Mouse (Mus musculus) MEL (cell line): ENCODE measurements around the gene Bcas3. TPM values are rescaled to one million over a fixed set of nuclear protein-coding genes. Genes with fewer than 3 reads are reported as not detected.
"Not testable (repeated sequence)": the region's sequence is repeated elsewhere in the genome, so short reads cannot be mapped to it uniquely, and the experiment has no call there.

ENCODE experiments used
- DNase-seq: peaks from one replicate; pipeline ENCODE4 v3.0.0; 2011; ENCODE audit warnings: low read depth, low spot score
- H3K27ac ChIP-seq: 2 replicates; pipeline ENCODE4 v1.5.1; 2012; ENCODE audit warnings: low read depth, mild to moderate bottlenecking, control low read depth, low read length, moderate library complexity; ENCODE audit not compliant: control insufficient read depth
- H3K27me3 ChIP-seq, 2 experiments: fragments of 150-350 bp in 1 of 2; sonication (generic) in 1 of 2; 2 replicates each; pipeline ENCODE4 v1.6.1; 2012; ENCODE audit warnings: low read length in 2 of 2, mild to moderate bottlenecking in 2 of 2, improper control_type of control experiment in 1 of 2, moderate library complexity in 1 of 2; ENCODE audit not compliant: insufficient read depth in 2 of 2, control insufficient read depth in 1 of 2
- H3K36me3 ChIP-seq, 2 experiments: 2 replicates each; pipeline ENCODE4 v1.6.1; 2012 to 2014; ENCODE audit warnings: low read length in 2 of 2, improper control_type of control experiment in 1 of 2, inconsistent platforms in 1 of 2, mild to moderate bottlenecking in 1 of 2; ENCODE audit not compliant: insufficient read depth in 2 of 2, control insufficient read depth in 1 of 2
- H3K4me1 ChIP-seq, 2 experiments: fragments of 150-350 bp in 1 of 2; sonication (generic) in 1 of 2; 2 replicates each; pipeline ENCODE4 v1.6.1; 2012; ENCODE audit warnings: low read length in 2 of 2, improper control_type of control experiment in 1 of 2, mild to moderate bottlenecking in 1 of 2; ENCODE audit not compliant: insufficient read depth in 2 of 2, control insufficient read depth in 1 of 2
- H3K4me3 ChIP-seq, 2 experiments: fragments of 150-350 bp in 1 of 2; sonication (generic) in 1 of 2; 2 replicates each; pipeline ENCODE4 v1.5.1; 2012; ENCODE audit warnings: low read depth in 2 of 2, low read length in 2 of 2, mild to moderate bottlenecking in 2 of 2, moderate library complexity in 2 of 2, control low read depth in 1 of 2, improper control_type of control experiment in 1 of 2; ENCODE audit not compliant: control insufficient read depth in 1 of 2, insufficient read depth in 1 of 2
- H3K79me2 ChIP-seq: 2 replicates; pipeline ENCODE4 v1.6.1; 2012; ENCODE audit warnings: mild to moderate bottlenecking, low read length, moderate library complexity; ENCODE audit not compliant: control insufficient read depth, poor library complexity, insufficient read depth
- H3K9ac ChIP-seq: 2 replicates; pipeline ENCODE4 v1.6.1; 2012; ENCODE audit warnings: low read depth, mild to moderate bottlenecking, control low read depth, low read length, moderate library complexity; ENCODE audit not compliant: control insufficient read depth, poor library complexity, severe bottlenecking
- H3K9me3 ChIP-seq: fragments of 150-350 bp; sonication (generic); replicated peaks from 2 replicates; pipeline ENCODE4 v1.6.1; 2012; ENCODE audit warnings: mild to moderate bottlenecking, low read length, improper control_type of control experiment, moderate library complexity; ENCODE audit not compliant: insufficient read depth
- CTCF ChIP-seq, 3 experiments: IDR thresholded peaks in 2 of 3; conservative IDR thresholded peaks in 1 of 3; 2 replicates each; pipeline ENCODE4 v1.5.1; 2011 to 2012; ENCODE audit warnings: low read length in 3 of 3, low read depth in 2 of 3, mild to moderate bottlenecking in 2 of 3, improper control_type of control experiment in 1 of 3, inconsistent platforms in 1 of 3, mixed read lengths in 1 of 3, moderate library complexity in 1 of 3; ENCODE audit not compliant: control insufficient read depth in 1 of 3, insufficient read depth in 1 of 3, poor library complexity in 1 of 3, severe bottlenecking in 1 of 3
- GABPA ChIP-seq: IDR thresholded peaks from 2 replicates; pipeline ENCODE4 v1.6.1; 2012; ENCODE audit warnings: low read depth, mild to moderate bottlenecking, inconsistent platforms, low read length, improper control_type of control experiment, moderate library complexity
- GATA1 ChIP-seq: IDR thresholded peaks from 2 replicates; pipeline ENCODE4 v1.6.1; 2011; ENCODE audit warnings: low read depth, low read length, improper control_type of control experiment
- JUND ChIP-seq: IDR thresholded peaks from 2 replicates; pipeline ENCODE4 v1.6.1; 2011; ENCODE audit warnings: low read depth, mild to moderate bottlenecking, improper control_type of control experiment, low read length
- MAFK ChIP-seq: IDR thresholded peaks from 2 replicates; pipeline ENCODE4 v1.6.1; 2011; ENCODE audit warnings: low read depth, mild to moderate bottlenecking, low read length, improper control_type of control experiment, borderline replicate concordance
- MYB ChIP-seq: IDR thresholded peaks from 2 replicates; pipeline ENCODE4 v1.6.1; 2011; ENCODE audit warnings: mild to moderate bottlenecking, low read depth, low read length, improper control_type of control experiment
- POLR2AphosphoS5 ChIP-seq: IDR thresholded peaks from 2 replicates; pipeline ENCODE4 v1.6.1; 2012; ENCODE audit warnings: low read depth, borderline replicate concordance, mild to moderate bottlenecking, inconsistent platforms, low read length, moderate library complexity, mixed read lengths
- RAD21 ChIP-seq: IDR thresholded peaks from 2 replicates; pipeline ENCODE4 v1.6.1; 2011; ENCODE audit warnings: mild to moderate bottlenecking, low read depth, low read length, improper control_type of control experiment
- RCOR1 ChIP-seq: IDR thresholded peaks from 2 replicates; pipeline ENCODE4 v1.6.1; 2012; ENCODE audit warnings: low read depth, mild to moderate bottlenecking, inconsistent platforms, low read length, improper control_type of control experiment
- SMC3 ChIP-seq: IDR thresholded peaks from 2 replicates; pipeline ENCODE4 v1.6.1; 2011; ENCODE audit warnings: low read depth, low read length, improper control_type of control experiment
- TBP ChIP-seq: IDR thresholded peaks from 2 replicates; pipeline ENCODE4 v1.8.0; 2011; ENCODE audit warnings: low read depth, low read length, improper control_type of control experiment
- TCF12 ChIP-seq: IDR thresholded peaks from 2 replicates; pipeline ENCODE4 v1.6.1; 2014; ENCODE audit warnings: low read depth, mild to moderate bottlenecking, inconsistent platforms, low read length, improper control_type of control experiment, moderate library complexity
- ZC3H11A ChIP-seq: IDR thresholded peaks from 2 replicates; pipeline ENCODE4 v1.6.1; 2012; ENCODE audit warnings: low read depth, mild to moderate bottlenecking, inconsistent platforms, low read length, improper control_type of control experiment
- ZNF384 ChIP-seq: IDR thresholded peaks from 2 replicates; pipeline ENCODE4 v1.6.1; 2012; ENCODE audit warnings: low read depth, mild to moderate bottlenecking, inconsistent platforms, low read length, improper control_type of control experiment
- polyA plus RNA-seq, 2 experiments: library from polyadenylated mRNA; stranded (reverse) in 1 of 2; unstranded in 1 of 2; fragments of >175 nt in 1 of 2; fragments of >200 nt in 1 of 2; gene quantifications; 2 replicates each; pipeline versions ENCODE4 v1.2.1 to v1.2.4; 2012; ENCODE audit warnings: low replicate concordance in 2 of 2, low read depth in 1 of 2; ENCODE audit not compliant: insufficient read length in 2 of 2, insufficient read depth in 1 of 2, missing spikeins in 1 of 2
- total RNA-seq: library from RNA; depleted of rRNA; stranded (reverse); fragments of 300-350 nt; gene quantifications from 2 replicates; pipeline ENCODE4 v1.2.3, GENCODE M21; 2012

Bcas3 gene
- total and polyA plus RNA-seq, 3 experiments, result 8.6 to 14.7 TPM; not detected in 1

- no peak overlapping the region for H3K27ac ChIP-seq
- no peaks in the 10 kb centered on the region for H3K27me3 ChIP-seq
- H3K79me2 ChIP-seq, result no peaks in the 10 kb centered on the region
- H3K4me3 ChIP-seq, result no peak overlapping the region
- no peak overlapping the region for H3K9ac ChIP-seq
- H3K9me3 ChIP-seq, result no peaks in the 10 kb centered on the region
- no peak for TF ChIP-seq TCF12
- 0 out of 2 replicates have a peak, but pooled peaks have one; percentile 24 for TF ChIP-seq MAFK
- no peak for TF ChIP-seq MYB
- TF ChIP-seq SMC3, result no peak
- no peak for TF ChIP-seq JUND
- H3K4me1 ChIP-seq, result no peaks in the 10 kb centered on the region
- no peak for DNase-seq
- no peaks in the 10 kb centered on the region for H3K36me3 ChIP-seq
Measured at GRCm38 (mm10) chr11:85499561-85499960, 146.6 kb downstream of the Bcas3 start.

DNA sequence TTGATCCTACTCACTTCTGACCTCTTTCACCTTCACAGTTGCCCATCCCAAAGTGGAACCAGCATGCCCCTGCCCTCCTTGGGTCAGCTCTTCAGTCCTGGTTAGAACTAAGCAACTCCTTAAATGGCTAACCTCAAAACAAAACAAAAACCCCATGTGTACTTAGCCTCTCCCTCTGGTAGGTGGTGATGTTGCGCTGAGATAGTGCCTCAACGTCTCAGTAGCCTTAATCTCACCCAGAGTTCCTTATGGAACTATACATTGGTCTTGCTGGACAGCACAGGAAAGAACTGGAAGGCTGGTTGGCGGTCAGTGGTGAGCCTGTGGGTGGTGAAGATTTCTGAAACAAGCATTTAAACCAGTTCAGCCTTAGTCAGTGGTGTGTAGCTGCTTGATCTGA lies 149.1 kb downstream of the Bcas3 start:
- H3K9me3 ChIP-seq, result no peaks in the 10 kb centered on the region
- DNase-seq, result peak; percentile 77
- peak; percentile 84 for TF ChIP-seq RAD21
- peak; percentile 74 for TF ChIP-seq SMC3
- no peak for TF ChIP-seq GABPA
- no peak for TF ChIP-seq ZNF384
- no peak for TF ChIP-seq TBP
- TF ChIP-seq POLR2AphosphoS5, result no peak
- TF ChIP-seq JUND, result no peak
- no peak for TF ChIP-seq RCOR1
- TF ChIP-seq ZC3H11A, result peak; percentile 55
- peak; percentile 68 to 87 (median 70) for TF ChIP-seq CTCF (IDR thresholded peaks at IDR 0.05 in 2 of 3, conservative IDR thresholded peaks at IDR 0.05 in 1 of 3; ENCODE audit: control insufficient read depth in 1 of 3, insufficient read depth in 1 of 3, low read depth in 2 of 3, low read length in 3 of 3, poor library complexity in 1 of 3, severe bottlenecking in 1 of 3)
- TF ChIP-seq GATA1, result no peak; the same call in 1 of the 2 replicates

GRCm38 (mm10) chr11:85504812-85505211 lies 151.8 kb downstream of the Bcas3 start:
- not testable (repeated sequence) for H3K27me3 ChIP-seq, H3K27ac ChIP-seq, H3K9ac ChIP-seq, H3K4me3 ChIP-seq, H3K9me3 ChIP-seq, H3K36me3 ChIP-seq, H3K79me2 ChIP-seq, H3K4me1 ChIP-seq, DNase-seq

More for the DNA sequence above, 149.1 kb downstream of the Bcas3 start:
- no peaks in the 10 kb centered on the region for H3K79me2 ChIP-seq
- no peaks in the 10 kb centered on the region for H3K27me3 ChIP-seq
- H3K9ac ChIP-seq, result no peak overlapping the region
- no peaks in the 10 kb centered on the region; a peak in 1 of 4 replicates for H3K4me1 ChIP-seq
- no peak overlapping the region for H3K27ac ChIP-seq
- peaks cover 0 to 2% of the 10 kb centered on the region in 2 experiments; a peak in 1 of 4 replicates for H3K36me3 ChIP-seq
- no peak overlapping the region for H3K4me3 ChIP-seq
